Mouse (Mus musculus) heart, embryonic 11.5 days (tissue): ENCODE results near the gene Gm20390. TPM values are rescaled to one million over a fixed set of nuclear protein-coding genes. Genes with fewer than 3 reads are reported as not detected.

ENCODE experiments used
- ATAC-seq: fragments of 200-750 bp; cut with Nextera tagmentation; replicated peaks from 2 replicates; pipeline ENCODE4 v1.8.0; 2017; ENCODE audit warnings: moderate library complexity; ENCODE audit not compliant: insufficient number of reproducible peaks, low FRiP score, low TSS enrichment
- H3K27ac ChIP-seq: fragments of 300-500 bp; sonication (generic); 2 replicates; pipeline ENCODE4 v1.5.1; 2014; ENCODE audit warnings: mild to moderate bottlenecking, low read depth, low read length
- H3K27me3 ChIP-seq: fragments of 300-500 bp; sonication (generic); 2 replicates; pipeline ENCODE4 v1.6.1; 2014; ENCODE audit warnings: mild to moderate bottlenecking, low read length, mixed read lengths; ENCODE audit not compliant: control insufficient read depth, insufficient read depth
- H3K36me3 ChIP-seq: fragments of 300-500 bp; sonication (generic); 2 replicates; pipeline ENCODE4 v1.6.1; 2014; ENCODE audit warnings: mild to moderate bottlenecking, low read length, moderate library complexity, mixed read lengths; ENCODE audit not compliant: control insufficient read depth, insufficient read depth
- H3K4me1 ChIP-seq: fragments of 300-500 bp; sonication (generic); 2 replicates; pipeline ENCODE4 v1.6.1; 2014; ENCODE audit warnings: low read length; ENCODE audit not compliant: control insufficient read depth, insufficient read depth
- H3K4me2 ChIP-seq: fragments of 300-500 bp; sonication (generic); 2 replicates; pipeline ENCODE4 v1.6.1; 2014; ENCODE audit warnings: mild to moderate bottlenecking, moderate library complexity
- H3K4me3 ChIP-seq: fragments of 300-500 bp; sonication (generic); 2 replicates; pipeline ENCODE4 v1.5.1; 2014; ENCODE audit warnings: low read depth, low read length
- H3K9ac ChIP-seq: fragments of 300-500 bp; sonication (generic); 2 replicates; pipeline ENCODE4 v1.6.1; 2014; ENCODE audit warnings: mild to moderate bottlenecking, low read depth, low read length, moderate library complexity
- H3K9me3 ChIP-seq: fragments of 300-500 bp; sonication (generic); replicated peaks from 2 replicates; pipeline ENCODE4 v1.6.1; 2016; ENCODE audit warnings: low read length; ENCODE audit not compliant: control insufficient read depth
- WGBS: fragments of 180-500 bp; shearing (Covaris S2); extraction: QIAGEN DNeasy Blood & Tissue Kit; methylation state at CpG from one replicate; pipeline ENCODE4 v1.1.7; 2014; ENCODE audit not compliant: insufficient replicate concordance; 5-methylcytosine and 5-hydroxymethylcytosine counted together
- polyA plus RNA-seq: library from polyadenylated mRNA; unstranded; fragments of >200 nt; fragmentation: Nextera tagmentation; extraction: Ambion mirVana; gene quantifications from 2 replicates; pipeline ENCODE4 v1.2.1, GENCODE M21; 2014

Gm20390 gene
- polyA plus RNA-seq, 1 experiment from 2014 or later, result 315 TPM

DNA sequence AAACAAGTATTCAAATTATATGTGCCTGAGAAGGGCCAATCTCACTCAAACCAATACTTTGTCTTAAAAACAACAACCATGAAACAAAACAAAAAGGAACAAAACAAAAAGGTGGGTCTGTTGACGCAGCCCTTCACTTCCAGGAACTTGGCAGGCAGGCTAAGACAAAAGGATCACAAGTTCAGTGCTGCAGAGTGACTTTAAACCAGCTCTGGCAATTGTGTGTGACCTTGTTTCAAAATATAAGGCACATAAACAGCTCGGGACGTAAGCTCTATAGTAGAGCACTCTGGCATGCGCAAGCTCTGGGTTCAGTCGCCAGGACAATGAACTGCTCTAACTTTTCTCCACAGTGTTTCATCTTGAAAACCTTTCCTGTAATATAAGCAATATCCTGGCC, 4.9 kb upstream of the Gm20390 start:
- H3K27me3 ChIP-seq, result no peaks in the 10 kb centered on the region
- no peak overlapping the region for H3K4me3 ChIP-seq
- no peak overlapping the region for H3K27ac ChIP-seq
- H3K9me3 ChIP-seq, result no peaks in the 10 kb centered on the region
- no peak overlapping the region for H3K4me2 ChIP-seq
- no peak for ATAC-seq
- WGBS, result 86% methylated on average over 5 of the region's 5 CpGs
- no peaks in the 10 kb centered on the region for H3K4me1 ChIP-seq
- H3K9ac ChIP-seq, result no peak overlapping the region
- H3K36me3 ChIP-seq, result no peaks in the 10 kb centered on the region

DNA sequence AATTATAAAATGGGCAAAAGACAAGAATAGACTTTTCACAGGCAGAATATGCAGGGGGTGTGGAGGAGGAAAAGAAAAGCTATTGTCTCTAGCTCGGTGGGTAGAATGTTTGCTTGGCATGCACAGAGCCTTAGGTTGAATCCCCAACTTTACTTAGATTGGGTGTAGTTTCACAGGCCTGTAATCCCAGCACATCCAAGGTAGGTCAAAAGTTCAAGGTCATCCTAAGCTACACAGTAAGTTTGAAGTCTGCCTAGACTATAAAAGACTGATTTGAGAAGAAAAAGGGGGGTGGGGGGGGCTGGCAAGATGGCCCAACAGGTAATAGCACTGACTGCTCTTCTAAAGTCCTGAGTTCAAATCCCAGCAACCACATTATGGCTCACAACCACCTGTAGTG, 1.7 kb upstream of the Gm20390 start:
- H3K4me1 ChIP-seq, result peaks cover 3% of the 10 kb centered on the region; the same call in 1 of the 2 replicates
- 70% methylated on average over 1 of the region's 1 CpGs for WGBS
- H3K27ac ChIP-seq, result no peak overlapping the region
- no peak overlapping the region for H3K4me2 ChIP-seq
- H3K27me3 ChIP-seq, result no peaks in the 10 kb centered on the region
- no peak for ATAC-seq
- H3K36me3 ChIP-seq, result peaks cover 8% of the 10 kb centered on the region
- no peaks in the 10 kb centered on the region for H3K9me3 ChIP-seq
- H3K4me3 ChIP-seq, result no peak overlapping the region
- H3K9ac ChIP-seq, result no peak overlapping the region

DNA sequence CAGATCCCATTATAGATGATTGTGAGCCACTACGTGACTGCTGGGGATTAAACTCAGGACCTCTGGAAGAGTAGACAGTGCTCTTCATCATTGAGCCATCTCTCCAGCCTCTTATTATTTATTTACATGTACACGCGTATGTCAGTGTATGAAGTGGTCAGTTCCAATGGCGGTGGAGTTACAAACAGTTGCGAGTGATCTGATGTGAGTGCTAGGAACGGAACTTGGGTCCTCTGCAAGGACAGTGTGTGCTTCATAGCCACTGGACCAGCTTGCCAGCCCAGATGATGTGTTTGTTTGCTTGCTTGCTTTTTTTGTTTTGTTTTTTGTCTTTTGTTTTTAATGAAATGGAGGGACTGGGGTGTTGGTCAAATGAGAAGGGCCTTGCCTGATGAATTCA, 1.1 kb upstream of the Gm20390 start:
- H3K4me1 ChIP-seq, result peaks cover 3% of the 10 kb centered on the region; the same call in 1 of the 2 replicates
- WGBS, result 91% methylated on average over 6 of the region's 6 CpGs
- H3K4me3 ChIP-seq, result no peak overlapping the region
- no peak for ATAC-seq
- H3K9ac ChIP-seq, result no peak overlapping the region
- no peaks in the 10 kb centered on the region for H3K9me3 ChIP-seq
- H3K27me3 ChIP-seq, result no peaks in the 10 kb centered on the region
- H3K36me3 ChIP-seq, result peaks cover 10% of the 10 kb centered on the region
- H3K4me2 ChIP-seq, result peak overlapping the region; percentile 52; the same call in 1 of the 2 replicates
- H3K27ac ChIP-seq, result no peak overlapping the region

DNA sequence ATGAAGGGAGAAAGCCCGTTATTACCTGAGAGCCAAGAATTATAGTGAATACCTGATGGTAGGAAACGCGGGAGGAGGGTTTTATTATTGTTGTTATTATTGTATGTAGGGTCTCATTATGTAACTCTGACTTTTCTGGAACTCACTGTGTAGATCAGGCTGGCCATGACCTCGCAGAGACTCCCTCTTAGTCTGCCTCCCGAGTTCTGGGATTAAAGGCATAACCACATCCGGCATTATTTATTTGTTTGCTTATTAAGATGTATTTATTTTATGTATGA, 695 bp upstream of the Gm20390 start:
- Histone ChIP-seq H3K27ac (no peak overlapping the region), H3K9me3 (no peaks in the 10 kb centered on the region), H3K36me3 (peaks cover 10% of the 10 kb centered on the region), H3K4me3 (peak overlapping the region; percentile 69), H3K9ac (peak overlapping the region; percentile 58; the same call in 1 of the 2 replicates), H3K4me1 (peaks cover 3% of the 10 kb centered on the region; the same call in 1 of the 2 replicates), H3K4me2 (peak overlapping the region; percentile 52), H3K27me3 (no peaks in the 10 kb centered on the region)
- no peak for ATAC-seq
- WGBS, result 45% methylated on average over 6 of the region's 6 CpGs

DNA sequence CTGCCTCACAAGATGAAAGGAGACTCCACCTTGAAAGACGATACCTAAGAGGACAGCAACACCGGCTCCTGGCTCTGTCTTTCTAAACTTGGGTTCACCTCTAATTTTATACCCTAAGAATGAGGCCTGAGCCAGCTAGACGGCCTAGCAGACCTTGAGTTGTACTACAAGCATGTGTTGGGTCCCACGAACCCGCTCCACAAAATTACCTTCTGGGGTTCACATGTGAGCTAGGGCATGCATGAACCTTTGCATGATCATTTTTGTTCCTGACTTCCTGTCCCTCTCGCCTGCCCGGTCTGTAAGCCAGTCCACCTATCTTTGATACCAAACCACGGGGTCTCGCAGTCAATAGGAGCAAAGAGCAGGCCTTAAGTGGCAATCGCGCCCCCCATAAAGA, 712 bp downstream of the Gm20390 start:
- Histone ChIP-seq H3K9ac (peak overlapping the region; percentile 80), H3K4me2 (peak overlapping the region; percentile 80), H3K36me3 (peaks cover 13% of the 10 kb centered on the region), H3K27ac (peak overlapping the region; percentile 60; the same call in 1 of the 2 replicates), H3K4me1 (peaks cover 3% of the 10 kb centered on the region; the same call in 1 of the 2 replicates), H3K4me3 (peak overlapping the region; percentile 69), H3K9me3 (no peaks in the 10 kb centered on the region), H3K27me3 (no peaks in the 10 kb centered on the region)
- ATAC-seq, result no peak
- 5% methylated on average over 11 of the region's 11 CpGs for WGBS

DNA sequence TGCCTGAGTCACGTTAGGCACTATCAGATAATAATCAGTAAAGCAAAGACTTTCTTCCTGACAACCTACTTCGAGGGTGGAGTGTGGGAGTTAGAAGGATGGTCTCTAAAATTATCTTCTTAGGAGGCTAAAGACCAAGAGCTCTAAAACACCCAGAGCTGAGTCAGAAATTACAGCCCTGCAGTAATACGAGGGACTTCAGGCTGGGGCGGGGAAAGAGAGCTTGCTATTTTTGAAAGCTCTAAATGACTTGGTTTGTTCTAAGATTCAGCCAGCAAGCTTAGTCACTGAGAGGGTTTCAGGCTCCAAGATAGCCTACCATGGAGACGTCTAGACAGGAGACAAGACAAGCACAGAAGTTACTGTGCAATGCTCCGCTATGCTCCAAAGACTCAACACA, 2.7 kb downstream of the Gm20390 start:
- Histone ChIP-seq H3K27ac (no peak overlapping the region), H3K9me3 (no peaks in the 10 kb centered on the region), H3K4me2 (no peak overlapping the region), H3K4me1 (peaks cover 3% of the 10 kb centered on the region; the same call in 1 of the 2 replicates), H3K4me3 (no peak overlapping the region), H3K27me3 (no peaks in the 10 kb centered on the region), H3K9ac (no peak overlapping the region), H3K36me3 (peaks cover 27% of the 10 kb centered on the region)
- 83% methylated on average over 6 of the region's 6 CpGs for WGBS
- no peak for ATAC-seq

DNA sequence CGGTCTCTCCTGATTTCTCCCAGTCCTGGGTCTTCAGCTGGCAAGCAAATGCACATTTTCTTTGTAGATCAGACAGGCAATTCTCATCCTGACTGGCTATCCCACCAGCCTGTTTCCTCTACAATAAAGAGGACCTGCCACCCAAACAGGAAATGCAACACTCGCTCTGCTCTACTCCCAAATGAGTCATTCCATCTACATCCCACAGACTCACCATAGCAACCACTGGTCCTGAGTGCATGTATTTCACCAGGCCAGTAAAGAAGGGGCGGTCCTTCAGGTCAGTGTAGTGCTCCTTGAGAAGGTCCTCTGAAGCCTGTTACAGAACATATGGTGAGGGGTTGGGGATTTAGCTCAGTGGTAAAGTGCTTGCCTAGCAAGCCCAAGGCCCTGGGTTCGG, 5.1 kb downstream of the Gm20390 start:
- 79% methylated on average over 4 of the region's 4 CpGs for WGBS
- no peaks in the 10 kb centered on the region for H3K27me3 ChIP-seq
- no peaks in the 10 kb centered on the region for H3K9me3 ChIP-seq
- H3K4me3 ChIP-seq, result no peak overlapping the region
- H3K9ac ChIP-seq, result no peak overlapping the region
- no peak for ATAC-seq
- peaks cover 33% of the 10 kb centered on the region for H3K36me3 ChIP-seq
- H3K4me1 ChIP-seq, result peaks cover 3% of the 10 kb centered on the region; the same call in 1 of the 2 replicates
- H3K27ac ChIP-seq, result no peak overlapping the region
- H3K4me2 ChIP-seq, result no peak overlapping the region

DNA sequence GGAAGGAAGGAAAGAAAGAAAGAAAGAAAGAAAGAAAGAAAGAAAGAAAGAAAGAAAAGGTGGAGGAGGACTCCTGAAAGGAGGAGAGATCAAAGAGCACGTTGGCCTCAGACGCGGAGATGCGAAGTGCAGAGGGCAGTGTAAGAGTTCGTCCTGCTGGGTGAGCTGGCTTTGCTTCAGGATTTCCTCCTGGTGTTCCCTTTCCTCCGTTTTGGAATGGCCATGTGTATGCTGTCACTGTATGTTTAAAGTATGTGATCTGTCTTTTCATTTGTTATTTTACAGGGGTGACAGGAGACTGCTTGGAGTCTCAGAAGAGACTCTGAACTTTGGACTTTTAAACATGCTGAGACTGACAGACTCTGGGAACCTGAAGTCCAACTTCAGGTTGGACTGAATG, 6.6 kb downstream of the Gm20390 start:
- Histone ChIP-seq H3K9ac (no peak overlapping the region), H3K27me3 (no peaks in the 10 kb centered on the region), H3K36me3 (peaks cover 33% of the 10 kb centered on the region), H3K27ac (no peak overlapping the region), H3K9me3 (no peaks in the 10 kb centered on the region), H3K4me3 (no peak overlapping the region), H3K4me2 (no peak overlapping the region), H3K4me1 (peaks cover under 1% of the 10 kb centered on the region)
- ATAC-seq, result no peak
- 89% methylated on average over 6 of the region's 6 CpGs for WGBS

DNA sequence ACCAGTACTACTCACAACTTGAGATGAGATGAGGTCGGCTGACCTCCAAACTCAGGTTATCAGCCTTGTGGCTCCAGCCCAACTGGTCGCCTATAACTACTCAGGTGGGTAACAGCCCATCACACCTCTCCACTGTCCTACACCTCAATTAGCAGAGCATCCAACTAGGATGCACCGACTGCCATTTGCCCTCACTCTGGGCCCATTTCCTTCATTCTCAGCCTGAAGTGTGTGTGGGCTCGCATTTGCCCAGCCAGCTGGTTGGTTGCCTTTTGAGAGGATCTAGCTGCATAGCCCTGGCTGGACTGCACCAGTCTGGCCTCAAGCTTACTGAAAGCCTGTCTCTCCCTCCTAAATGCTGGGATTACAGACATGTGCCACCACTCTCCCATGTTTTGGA, 10.3 kb downstream of the Gm20390 start:
- H3K36me3 ChIP-seq, result peaks cover 24% of the 10 kb centered on the region
- H3K4me1 ChIP-seq, result peaks cover 10% of the 10 kb centered on the region

More for the DNA sequence above, 10.3 kb downstream of the Gm20390 start:
- 71% methylated on average over 4 of the region's 4 CpGs for WGBS
- Histone ChIP-seq H3K9ac (no peak overlapping the region), H3K27ac (no peak overlapping the region), H3K9me3 (no peaks in the 10 kb centered on the region), H3K27me3 (no peaks in the 10 kb centered on the region), H3K4me3 (no peak overlapping the region), H3K4me2 (no peak overlapping the region)
- ATAC-seq, result no peak
